Mouse (Mus musculus): ENCODE measurements at regions not wholly inside any gene's neighbourhood (a gene's known extent, or its start where the extent isn't known, plus 50 kb on each side); places are given as distances from the start of the nearest gene placed in this dataset.

DNA sequence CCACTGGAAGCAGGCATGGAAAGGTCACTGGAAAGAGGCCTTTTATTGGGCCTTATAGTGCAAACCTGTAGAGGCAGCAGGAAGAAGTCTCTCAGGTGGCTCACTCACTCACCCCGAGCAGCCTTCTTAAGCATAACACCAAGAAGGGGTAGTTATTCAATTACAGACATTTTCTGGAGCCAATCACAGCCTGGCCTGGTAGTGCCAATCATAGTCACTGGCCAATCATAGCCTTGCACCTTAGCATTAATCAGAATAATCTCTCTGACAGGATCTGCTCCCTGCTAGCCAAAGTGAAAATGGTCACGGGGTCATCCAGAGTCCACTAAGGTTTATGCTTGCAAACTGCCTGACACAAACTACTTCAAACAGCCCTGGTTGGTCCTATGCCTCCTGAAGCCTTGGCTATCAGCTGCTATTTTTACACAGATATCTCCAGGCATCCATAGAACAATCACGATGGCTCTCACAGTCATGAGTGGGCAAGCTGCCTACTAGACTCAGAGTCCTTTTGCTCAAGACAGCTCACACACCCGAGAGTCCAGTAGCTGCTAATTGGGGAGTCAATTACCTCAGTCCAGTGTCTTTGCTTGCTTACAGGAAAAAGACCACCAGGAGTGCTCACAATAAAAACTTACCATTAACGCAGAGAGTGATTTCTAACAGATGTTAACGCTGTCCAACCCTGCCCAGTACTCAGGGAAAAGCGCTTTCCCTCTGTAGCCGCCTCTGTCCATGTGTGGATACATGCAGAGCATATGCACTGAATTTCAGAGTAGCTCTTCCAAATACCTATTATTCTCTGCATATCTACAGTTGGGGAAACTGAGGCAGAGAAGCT is 234.1 kb downstream of the Rybp start:
- peak; percentile 54; the same call in 1 of the 2 replicates for ATAC-seq (ENCODE audit: insufficient read depth, low read depth)
- 54% methylated on average over 8 of the region's 8 CpGs for WGBS
- H3K27me3 ChIP-seq (ENCODE audit: control insufficient read depth, insufficient read depth, low read length), result peaks cover 32% of the 10 kb centered on the region

DNA sequence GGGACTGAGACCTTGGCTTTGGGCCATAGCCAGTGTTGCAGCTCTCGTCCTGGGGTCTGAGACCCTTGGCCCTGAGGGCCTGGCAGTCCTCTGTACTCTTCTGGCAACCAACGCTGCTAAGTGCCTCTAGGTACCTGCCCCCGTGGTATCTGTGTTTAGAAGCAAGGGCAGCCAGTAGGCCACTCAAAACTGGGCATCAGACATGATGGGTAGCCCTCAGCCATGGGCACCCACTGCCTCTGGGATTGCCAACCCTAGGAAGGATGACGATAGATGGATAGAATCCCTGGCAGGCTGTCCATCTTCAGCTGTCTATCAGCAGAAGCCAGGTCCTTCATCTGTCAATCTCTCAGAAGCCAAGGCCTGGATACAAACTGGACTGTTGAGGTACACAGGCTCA is 234.9 kb downstream of the Rybp start:
- H3K4me3 ChIP-seq (ENCODE audit: low read depth, low read length), result no peak overlapping the region
- WGBS, result 71% methylated on average over 4 of the region's 4 CpGs
- no peak for ATAC-seq (ENCODE audit: insufficient read depth, low read depth)
- no peak for DNase-seq (ENCODE audit: low spot score)
- H3K9ac ChIP-seq (replicated peaks; ENCODE audit: low read depth, low read length), result no peak overlapping the region
- no peaks in the 10 kb centered on the region for H3K36me3 ChIP-seq (replicated peaks; ENCODE audit: control insufficient read depth, insufficient read depth, low read length)
- TF ChIP-seq CTCF (IDR thresholded peaks at IDR 0.05; ENCODE audit: low read depth) (no peak), EP300 (IDR thresholded peaks at IDR 0.05; ENCODE audit: low read depth) (no peak)
- no peak overlapping the region for H3K4me2 ChIP-seq (ENCODE audit: low read depth, low read length)
- no peaks in the 10 kb centered on the region for H3K9me3 ChIP-seq (replicated peaks; ENCODE audit: control insufficient read depth, low read length)
- H3K27me3 ChIP-seq (ENCODE audit: control insufficient read depth, insufficient read depth, low read length), result peaks cover 30% of the 10 kb centered on the region
- 0 out of 2 replicates have a peak, but pooled peaks cover 11% of the 10 kb centered on the region for H3K4me1 ChIP-seq (ENCODE audit: control insufficient read depth, insufficient read depth)
- H3K27ac ChIP-seq (ENCODE audit: low read depth), result no peak overlapping the region

More for the DNA sequence above, 234.1 kb downstream of the Rybp start:
- Histone ChIP-seq H3K4me3 (ENCODE audit: low read depth, low read length) (no peak overlapping the region), H3K4me1 (ENCODE audit: control insufficient read depth, insufficient read depth) (0 out of 2 replicates have a peak, but pooled peaks cover 11% of the 10 kb centered on the region), H3K9ac (replicated peaks; ENCODE audit: low read depth, low read length) (no peak overlapping the region), H3K4me2 (ENCODE audit: low read depth, low read length) (no peak overlapping the region), H3K9me3 (replicated peaks; ENCODE audit: control insufficient read depth, low read length) (no peaks in the 10 kb centered on the region), H3K27ac (ENCODE audit: low read depth) (no peak overlapping the region), H3K36me3 (replicated peaks; ENCODE audit: control insufficient read depth, insufficient read depth, low read length) (no peaks in the 10 kb centered on the region)
- DNase-seq (ENCODE audit: low spot score), result no peak
- TF ChIP-seq EP300 (IDR thresholded peaks at IDR 0.05; ENCODE audit: low read depth) (no peak), CTCF (IDR thresholded peaks at IDR 0.05; ENCODE audit: low read depth) (no peak)

DNA sequence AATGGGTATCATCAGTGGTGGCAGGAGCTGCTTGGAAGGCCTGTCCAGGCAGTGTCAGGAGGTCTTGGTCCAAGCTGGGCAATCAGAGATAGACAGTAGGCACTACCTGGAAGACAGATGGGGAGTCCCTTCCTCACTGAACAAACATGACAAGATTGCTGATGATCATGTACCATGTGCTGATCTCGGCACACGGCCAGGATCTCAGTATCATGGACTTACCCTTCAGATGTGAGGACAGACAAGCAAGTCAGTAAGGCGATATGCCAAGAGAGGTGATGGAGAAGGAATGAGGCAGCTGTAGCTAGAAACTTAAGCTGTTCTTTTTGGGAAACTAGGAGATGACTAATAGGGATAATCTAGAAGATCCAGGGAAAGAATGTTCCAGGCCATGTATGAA is 238.2 kb downstream of the Rybp start:
- TF ChIP-seq EP300 (IDR thresholded peaks at IDR 0.05; ENCODE audit: low read depth) (no peak), CTCF (IDR thresholded peaks at IDR 0.05; ENCODE audit: low read depth) (no peak)
- Histone ChIP-seq H3K36me3 (replicated peaks; ENCODE audit: control insufficient read depth, insufficient read depth, low read length) (no peaks in the 10 kb centered on the region), H3K27me3 (ENCODE audit: control insufficient read depth, insufficient read depth, low read length) (peaks cover 19% of the 10 kb centered on the region), H3K4me1 (ENCODE audit: control insufficient read depth, insufficient read depth) (peaks cover 26% of the 10 kb centered on the region; the same call in 1 of the 2 replicates), H3K27ac (ENCODE audit: low read depth) (no peak overlapping the region), H3K9me3 (replicated peaks; ENCODE audit: control insufficient read depth, low read length) (no peaks in the 10 kb centered on the region), H3K9ac (replicated peaks; ENCODE audit: low read depth, low read length) (no peak overlapping the region), H3K4me2 (ENCODE audit: low read depth, low read length) (no peak overlapping the region), H3K4me3 (ENCODE audit: low read depth, low read length) (no peak overlapping the region)
- ATAC-seq (ENCODE audit: insufficient read depth, low read depth) (no peak), DNase-seq (ENCODE audit: low spot score) (no peak)
- 88% methylated on average over 3 of the region's 3 CpGs for WGBS

DNA sequence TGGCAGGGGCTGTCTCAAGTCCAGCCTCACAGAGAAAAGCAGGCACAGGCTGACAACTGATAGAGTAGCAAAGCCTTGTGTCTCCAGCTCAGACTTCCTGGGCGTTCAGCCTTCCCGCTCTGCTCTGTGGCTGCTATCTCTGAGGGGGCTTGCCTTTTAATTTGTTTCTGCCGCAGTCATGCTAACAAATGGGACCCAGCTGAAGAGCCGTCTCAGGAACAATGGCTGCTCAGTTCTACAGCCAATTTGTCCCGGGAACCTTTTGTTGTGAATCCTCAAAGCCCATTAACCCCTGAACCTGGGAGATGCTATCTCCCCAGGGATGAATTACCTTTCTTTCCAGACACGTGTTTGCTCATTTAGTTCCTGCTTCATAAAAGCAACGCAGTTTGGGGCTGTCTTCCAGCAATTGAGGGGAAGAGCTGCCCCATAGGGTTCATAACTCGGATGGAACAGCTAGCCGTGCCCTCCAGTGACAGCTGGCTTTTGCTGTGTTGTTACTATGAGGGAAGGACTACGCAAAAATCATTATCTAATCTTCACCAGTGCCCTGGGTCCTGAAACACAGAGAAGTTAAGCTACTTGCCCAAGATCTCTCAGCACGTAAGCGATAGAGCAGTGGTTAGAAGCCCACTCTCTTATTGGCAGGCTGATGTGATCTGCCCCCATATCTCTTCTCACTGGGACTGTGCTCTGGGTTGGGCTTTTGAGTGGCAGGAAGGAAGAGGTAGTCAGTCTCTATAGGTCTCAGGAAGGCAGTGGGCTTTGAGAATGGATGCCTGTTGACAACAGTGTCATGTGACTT is 240.9 kb downstream of the Rybp start:
- 31% methylated on average over 12 of the region's 12 CpGs for WGBS
- ATAC-seq (ENCODE audit: insufficient read depth, low read depth) (no peak), DNase-seq (ENCODE audit: low spot score) (no peak)
- TF ChIP-seq CTCF (IDR thresholded peaks at IDR 0.05; ENCODE audit: low read depth) (no peak), EP300 (IDR thresholded peaks at IDR 0.05; ENCODE audit: low read depth) (no peak)
- peaks cover 26% of the 10 kb centered on the region for H3K27me3 ChIP-seq (ENCODE audit: control insufficient read depth, insufficient read depth, low read length)
- H3K36me3 ChIP-seq (replicated peaks; ENCODE audit: control insufficient read depth, insufficient read depth, low read length), result no peaks in the 10 kb centered on the region
- H3K4me3 ChIP-seq (ENCODE audit: low read depth, low read length), result no peak overlapping the region
- H3K9ac ChIP-seq (replicated peaks; ENCODE audit: low read depth, low read length), result no peak overlapping the region
- H3K27ac ChIP-seq (ENCODE audit: low read depth), result no peak overlapping the region
- no peaks in the 10 kb centered on the region for H3K9me3 ChIP-seq (replicated peaks; ENCODE audit: control insufficient read depth, low read length)
- H3K4me2 ChIP-seq (ENCODE audit: low read depth, low read length), result no peak overlapping the region
- H3K4me1 ChIP-seq (ENCODE audit: control insufficient read depth, insufficient read depth), result peaks cover 15% of the 10 kb centered on the region; the same call in 1 of the 2 replicates

DNA sequence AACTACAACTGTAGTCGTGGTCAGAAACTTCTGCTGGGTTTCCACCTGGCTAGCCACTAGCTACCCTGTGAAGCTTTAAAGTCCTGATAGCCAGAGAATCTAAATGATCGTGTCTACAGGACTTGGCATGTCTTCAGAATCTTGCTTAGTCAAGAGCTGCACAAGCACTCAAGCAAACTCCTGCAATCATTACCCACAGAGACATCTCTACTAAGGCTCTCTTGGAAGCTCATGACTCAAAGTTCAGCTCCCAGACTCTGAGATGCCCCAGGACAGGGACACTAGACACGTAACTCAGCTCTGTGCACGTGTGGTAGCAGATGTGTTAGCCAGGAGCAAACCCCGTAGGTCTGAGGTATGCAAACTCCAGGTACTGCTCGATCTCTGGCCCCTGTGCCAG is 242.2 kb downstream of the Rybp start:
- Histone ChIP-seq H3K27me3 (ENCODE audit: control insufficient read depth, insufficient read depth, low read length) (peaks cover 26% of the 10 kb centered on the region), H3K4me1 (ENCODE audit: control insufficient read depth, insufficient read depth) (peaks cover 23% of the 10 kb centered on the region; the same call in 1 of the 2 replicates), H3K4me2 (ENCODE audit: low read depth, low read length) (no peak overlapping the region), H3K4me3 (ENCODE audit: low read depth, low read length) (no peak overlapping the region), H3K36me3 (replicated peaks; ENCODE audit: control insufficient read depth, insufficient read depth, low read length) (no peaks in the 10 kb centered on the region), H3K27ac (ENCODE audit: low read depth) (no peak overlapping the region), H3K9me3 (replicated peaks; ENCODE audit: control insufficient read depth, low read length) (no peaks in the 10 kb centered on the region), H3K9ac (replicated peaks; ENCODE audit: low read depth, low read length) (no peak overlapping the region)
- 83% methylated on average over 6 of the region's 6 CpGs for WGBS
- TF ChIP-seq EP300 (IDR thresholded peaks at IDR 0.05; ENCODE audit: low read depth), result no peak
- no peak for TF ChIP-seq CTCF (IDR thresholded peaks at IDR 0.05; ENCODE audit: low read depth)
- ATAC-seq (ENCODE audit: insufficient read depth, low read depth) (no peak), DNase-seq (ENCODE audit: low spot score) (no peak)
